Mouse (Mus musculus) lung, adult 18-20 months (tissue): ENCODE data around the gene Macf1.

Experiments used
- DNase-seq, 2 experiments: peaks; one replicate each; pipeline ENCODE4 v3.0.0; 2022; ENCODE audit warnings: mixed read lengths in 2 of 2

Gene Macf1

DNA sequence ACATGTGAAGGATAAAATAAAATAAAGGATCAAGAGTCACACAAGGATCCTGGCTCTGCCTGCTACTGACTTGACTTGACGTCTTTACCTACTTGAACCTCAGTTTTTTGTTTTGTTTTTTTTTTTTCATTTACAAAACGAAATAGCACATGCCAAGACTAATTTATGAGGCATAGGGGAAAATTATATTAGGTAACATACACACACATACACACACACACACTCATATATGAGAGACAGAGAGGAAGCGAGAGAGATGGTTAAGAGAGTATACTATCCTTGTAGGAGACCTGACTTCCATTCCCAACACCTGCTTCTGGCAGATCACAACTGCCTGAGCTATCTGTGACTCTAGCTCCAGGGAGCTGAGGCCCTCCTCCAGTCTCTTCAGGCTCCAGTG is at the start of gene Macf1:
TSS of gene Macf1 (minus strand) at position 101 of the 400 bp plus-strand sequence.
- DNase-seq: no peak

GRCm38 (mm10) chr4:123733532-123733931 is 49.4 kb upstream of the Macf1 start:
- DNase-seq: no peak

- no peak for DNase-seq
These were observed 48.8 kb upstream of the Macf1 start for GRCm38 (mm10) chr4:123732921-123733320.

DNA sequence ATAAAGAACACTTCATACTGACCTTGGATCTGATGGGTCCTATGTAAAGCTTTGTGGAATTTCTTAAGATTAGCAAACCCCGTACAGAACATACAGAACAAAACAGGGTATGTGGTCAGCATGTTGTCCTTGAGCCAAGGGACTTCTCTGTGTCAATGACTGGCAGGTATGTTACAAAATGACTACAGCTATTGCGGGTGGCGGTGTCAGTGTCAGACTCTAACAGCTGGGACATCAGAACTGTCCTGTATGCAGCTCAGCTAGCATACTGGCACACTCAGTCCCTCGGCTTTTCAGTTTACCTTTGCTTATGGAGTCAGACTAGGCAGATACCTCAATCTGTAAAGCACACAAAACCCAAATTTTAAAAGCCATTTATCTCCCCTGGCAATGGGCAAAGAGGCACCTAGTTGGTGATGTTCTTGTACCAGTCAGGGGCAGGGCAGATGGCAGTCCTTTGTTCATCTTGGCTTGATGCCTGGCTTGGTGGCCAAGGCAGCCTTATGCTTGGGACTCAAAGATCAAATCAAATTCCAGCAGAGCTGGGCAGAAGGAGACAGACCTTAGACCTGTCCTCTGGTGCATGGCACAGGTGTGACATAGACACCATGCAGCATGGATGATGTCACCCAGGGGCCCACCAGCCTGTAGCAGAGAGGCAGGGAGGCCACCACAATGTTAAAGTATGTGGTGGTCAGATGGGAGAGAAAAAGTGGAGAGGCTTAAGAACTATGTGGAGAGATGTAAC is 48.2 kb upstream of the Macf1 start:
- no peak for DNase-seq

- DNase-seq: no peak
These were observed 37.6 kb upstream of the Macf1 start for GRCm38 (mm10) chr4:123721761-123722160.

GRCm38 (mm10) chr4:123718434-123718780 is 34.2 kb upstream of the Macf1 start:
- DNase-seq: no peak

GRCm38 (mm10) chr4:123717574-123718433 is 33.6 kb upstream of the Macf1 start, which contains the start of gene Ndufs5:
TSS of gene Ndufs5 (minus strand) at chr4:123718202.
- DNase-seq: peak; percentile 96 to 97

DNA sequence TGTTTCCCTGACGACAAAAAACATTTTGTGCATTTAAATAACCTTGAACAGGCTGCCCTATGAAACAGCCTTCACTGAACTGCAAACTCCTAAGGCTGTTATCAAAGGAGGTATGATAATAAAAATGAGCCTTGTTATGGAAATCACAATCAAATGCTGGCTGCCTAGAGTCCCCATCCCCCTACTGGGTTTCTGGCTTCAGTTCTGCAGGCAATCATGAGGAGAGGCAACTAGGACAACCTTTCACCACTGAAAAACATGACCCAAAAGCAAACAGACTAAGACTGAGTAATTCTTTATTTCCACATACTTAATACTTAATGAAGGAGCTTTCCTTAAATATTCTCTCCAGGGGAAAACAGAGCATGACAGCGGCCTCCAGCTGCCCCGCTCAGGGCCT is 28.3 kb upstream of the Macf1 start:
- DNase-seq: no peak

GRCm38 (mm10) chr4:123707340-123707739 is 23.2 kb upstream of the Macf1 start:
- DNase-seq: no peak

GRCm38 (mm10) chr4:123705340-123705739 is 21.2 kb upstream of the Macf1 start:
- no peak for DNase-seq

GRCm38 (mm10) chr4:123693384-123693783 is 9.2 kb upstream of the Macf1 start:
- DNase-seq: no peak

DNA sequence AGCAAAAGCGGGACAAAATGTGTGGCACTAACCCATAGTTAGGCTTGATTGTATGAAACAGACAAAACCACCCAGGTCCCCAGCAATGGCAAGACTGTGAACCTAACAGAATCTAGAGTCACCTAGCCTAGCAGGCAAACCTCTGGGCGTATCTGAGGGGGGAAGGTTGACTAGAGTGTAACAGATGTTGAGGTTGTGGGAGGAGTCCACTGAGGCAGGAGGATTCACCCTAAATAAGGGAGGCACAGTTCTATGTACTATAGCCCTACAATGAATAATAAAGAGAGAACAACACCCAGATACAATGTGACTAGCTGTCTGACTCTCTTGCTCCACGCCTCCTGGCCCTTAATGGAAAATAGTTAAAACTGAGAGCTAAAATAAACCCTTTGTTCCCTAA is 7.9 kb upstream of the Macf1 start:
- DNase-seq: no peak

- DNase-seq: no peak
These were observed 6.2 kb upstream of the Macf1 start for GRCm38 (mm10) chr4:123690311-123690710.

DNA sequence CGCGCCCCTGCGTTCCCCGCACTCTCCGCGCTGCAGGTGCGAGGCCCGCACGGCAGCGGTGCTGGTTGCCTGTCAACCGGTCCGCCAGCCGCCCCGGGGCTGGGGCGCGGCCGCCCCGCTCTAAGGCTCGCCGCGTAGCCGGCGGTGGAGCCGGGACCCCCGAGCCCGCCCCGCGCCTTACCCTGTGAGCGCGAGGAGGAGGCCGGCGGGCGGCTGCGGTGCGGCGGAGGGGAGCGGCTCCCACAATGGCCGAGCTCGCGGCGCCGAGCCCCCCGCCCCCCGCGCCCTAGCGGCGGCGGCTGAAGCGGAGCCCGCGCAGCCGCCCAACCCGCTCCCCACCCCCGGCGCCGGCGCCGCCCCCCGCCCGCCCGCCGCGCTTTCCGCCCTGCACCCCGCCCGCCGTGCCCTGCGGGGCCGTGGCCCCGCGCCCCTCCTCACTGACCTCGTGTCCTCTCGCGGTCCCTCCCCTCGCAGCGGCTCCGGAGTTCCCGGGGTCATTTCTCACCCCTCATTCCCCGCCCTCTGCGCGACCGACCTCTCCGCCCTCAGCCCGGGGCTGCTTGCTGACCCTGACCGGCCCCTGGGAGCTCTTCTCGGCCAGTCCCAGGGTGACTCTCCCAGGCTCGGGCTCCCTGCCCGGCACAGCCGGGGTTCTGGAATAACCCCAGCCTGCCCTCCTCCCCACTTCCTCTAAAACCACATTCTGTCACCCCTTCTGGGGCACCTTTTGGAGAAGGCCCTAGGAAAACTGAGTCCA is 3.0 kb upstream of the Macf1 start:
- DNase-seq: peak; percentile 49 to 59

DNA sequence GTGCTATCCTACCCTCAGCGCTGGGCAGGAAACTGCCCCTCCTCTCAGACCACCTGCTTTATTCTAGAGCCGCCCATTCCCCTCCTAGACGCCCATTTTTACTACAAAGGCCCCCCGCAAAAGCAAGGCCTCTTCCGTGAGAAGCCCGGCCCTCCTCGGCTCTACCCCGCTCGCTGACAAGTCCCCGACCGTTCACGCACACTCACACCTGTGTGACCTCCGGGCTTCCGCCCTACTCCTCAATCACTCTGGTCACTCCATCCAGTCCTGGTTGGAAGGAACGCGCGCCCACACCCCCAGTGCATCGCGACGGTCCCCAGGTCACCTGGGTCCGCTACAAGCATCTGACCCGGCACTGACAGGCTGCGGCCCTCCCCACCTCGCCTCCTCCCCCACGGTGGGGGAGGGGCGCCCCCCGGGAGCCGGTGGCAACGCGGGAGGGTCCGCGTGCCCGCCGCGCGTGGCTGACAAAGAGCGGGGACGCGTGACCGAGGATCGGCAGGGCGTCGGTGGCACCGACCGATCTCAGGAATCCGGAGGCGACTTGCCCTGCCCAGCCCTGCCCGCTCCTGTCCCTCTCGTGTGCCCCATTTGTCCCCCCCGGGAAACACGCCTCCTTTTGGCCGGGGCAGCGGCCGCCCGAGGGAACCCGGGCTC is 2.3 kb upstream of the Macf1 start:
- DNase-seq: no peak

DNA sequence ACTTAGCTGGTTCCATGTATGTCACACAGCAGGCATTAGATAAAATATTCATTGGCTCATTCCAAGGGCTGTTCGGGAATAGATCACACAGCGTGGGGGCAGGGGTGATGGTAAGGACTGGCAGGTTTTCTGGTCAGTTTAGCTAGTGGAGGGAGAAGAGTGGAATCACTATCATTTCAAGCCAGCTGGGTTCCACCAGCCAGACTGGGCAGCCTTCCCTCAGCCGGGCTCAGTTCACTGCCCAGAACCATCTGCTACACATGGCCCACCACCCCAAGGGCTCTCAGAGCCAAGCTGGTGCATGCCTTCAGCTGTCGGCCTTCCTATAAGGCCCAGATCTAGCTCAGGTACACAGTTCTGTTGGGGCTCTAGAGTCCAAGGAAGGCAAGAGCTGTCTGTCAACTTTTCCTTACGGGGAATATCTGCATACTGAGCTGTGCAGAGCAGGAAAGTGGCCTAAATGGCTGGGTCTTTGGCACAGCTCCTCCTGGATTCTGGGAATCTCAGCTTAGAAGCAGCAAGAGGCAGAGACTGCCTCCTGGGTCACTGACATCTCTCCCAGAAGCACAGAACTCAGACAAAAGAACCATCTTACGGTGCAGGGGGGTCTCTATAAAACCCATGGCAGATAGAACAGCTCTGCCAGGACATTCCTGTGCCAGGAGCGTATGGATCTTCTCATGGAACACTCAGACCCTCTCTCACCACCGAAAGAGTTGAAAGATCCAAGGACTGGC is 1.5 kb upstream of the Macf1 start:
- no peak for DNase-seq

- no peak for DNase-seq
These were observed 886 bp upstream of the Macf1 start for GRCm38 (mm10) chr4:123685046-123685445.

DNA sequence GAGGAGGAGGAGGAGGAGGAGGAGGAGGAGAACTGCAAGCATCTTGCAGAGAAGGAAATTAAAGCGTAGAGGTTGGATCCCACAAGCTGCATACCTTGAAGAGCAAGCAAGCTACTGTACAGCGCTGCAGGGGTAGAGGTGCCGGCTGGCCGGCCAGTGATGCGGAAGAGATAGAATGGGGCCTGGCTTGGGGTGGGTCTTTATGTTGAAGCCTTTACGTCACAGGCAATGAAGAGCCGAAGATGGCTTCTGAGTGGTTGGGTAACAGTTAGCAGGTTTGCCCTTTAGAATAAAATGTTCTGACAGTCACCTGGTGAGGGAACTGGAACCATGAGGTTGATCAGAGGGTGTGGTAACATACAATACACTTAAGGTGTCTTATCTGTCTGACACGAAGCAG is 1.9 kb downstream of the Macf1 start:
- DNase-seq: no peak

DNA sequence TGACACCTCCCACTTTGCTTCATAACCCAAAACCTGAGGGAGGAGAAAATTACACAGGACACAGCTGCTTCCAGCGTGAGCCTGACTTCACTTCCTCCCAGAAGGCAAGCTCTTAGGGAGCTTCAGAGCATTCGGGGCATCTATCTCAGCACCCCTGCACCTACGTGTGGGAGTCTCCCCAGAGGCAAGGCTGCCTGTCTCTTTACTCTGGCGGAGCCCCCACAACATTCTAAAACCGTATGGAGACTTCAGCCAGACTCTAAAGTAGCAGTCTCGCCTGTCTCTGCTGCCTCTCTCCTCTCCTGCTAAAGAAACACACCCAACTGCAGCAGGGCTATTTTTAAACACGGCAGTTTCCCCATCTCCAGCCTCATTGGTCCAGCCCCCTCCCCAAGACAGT is 3.2 kb downstream of the Macf1 start:
- DNase-seq: no peak

DNA sequence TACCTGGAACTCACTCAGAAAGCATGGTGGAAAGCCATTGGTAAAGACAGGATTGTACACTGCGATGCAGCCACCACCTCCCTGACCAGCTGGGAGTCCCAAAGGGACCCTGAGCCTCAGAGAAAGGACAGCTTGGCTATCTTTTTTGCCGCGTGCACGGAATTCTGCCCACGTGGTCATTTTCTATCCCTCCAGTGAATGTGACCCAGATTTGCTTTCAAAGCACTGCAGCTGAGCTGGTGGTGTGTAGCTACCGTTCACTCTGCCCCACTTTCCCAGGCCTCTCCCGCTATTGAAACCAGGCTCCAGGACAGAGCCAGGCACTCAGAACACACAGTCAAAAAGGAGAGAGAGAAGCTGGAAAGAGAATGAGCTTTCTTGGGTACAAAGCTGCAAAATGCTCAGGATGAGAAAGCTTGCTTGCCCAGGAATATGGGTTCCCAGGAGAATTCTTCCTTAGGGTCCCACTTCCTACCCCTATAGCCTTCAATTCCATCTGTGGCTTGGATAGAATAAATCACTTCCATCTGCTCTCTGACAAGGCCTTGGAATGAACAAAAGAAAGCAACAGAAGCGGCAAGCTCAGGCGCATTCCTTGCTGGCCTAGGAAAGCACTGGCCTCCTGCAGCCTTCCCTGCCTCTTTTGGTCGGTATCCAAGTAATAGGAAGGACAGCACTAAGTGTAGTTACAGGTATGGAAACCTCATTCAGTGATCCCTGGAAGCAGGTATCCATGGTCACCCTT is 6.9 kb downstream of the Macf1 start:
- DNase-seq: no peak

DNA sequence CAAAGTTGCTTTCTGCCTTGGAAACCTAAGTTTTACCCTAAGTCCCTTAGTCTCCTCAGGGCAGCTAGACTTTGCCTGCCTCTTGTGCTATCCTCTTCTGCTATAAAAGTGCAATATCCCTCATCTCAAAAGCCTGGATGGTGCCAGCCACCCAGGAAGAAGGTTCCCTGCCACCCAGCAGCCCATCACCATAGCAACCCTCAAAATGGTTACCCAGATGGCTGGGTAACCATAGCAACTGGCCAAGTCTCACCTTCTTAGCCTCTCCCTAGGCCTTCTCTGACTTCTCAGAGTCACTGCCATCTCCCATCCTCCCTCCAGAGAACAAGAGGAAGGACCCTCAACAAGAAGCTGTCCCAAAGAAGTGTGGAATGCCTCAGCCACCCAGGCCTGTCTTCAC is 13.6 kb downstream of the Macf1 start:
- DNase-seq: no peak
